11 mouse cellular contexts compared by ENCODE assay signal in genomic region chr11:113971609-113972516, GRCm38 (mm10).
DNase-seq lines count a peak whose midpoint lies in the region; ATAC-seq and TF ChIP-seq lines count a peak whose summit lies in the region.
"Had no signal": no experiment of that assay in that cellular context is flagged by ENCODE, and none has a peak within 500 bp of the region (broad histone marks: within the 10 kb centered on the region; RNA-seq: fewer than 3 reads in every experiment).

No protein-coding gene starts in this region.

- no peak overlapping the region for H3K4me2 ChIP-seq in forebrain, embryonic 11.5 days (ENCODE audit: low read depth, low read length, severe bottlenecking)
- H3K4me2 ChIP-seq in forebrain, embryonic 13.5 days: 0 out of 2 replicates have a peak overlapping the region, but pooled peaks have one; percentile 1
- H3K4me2 ChIP-seq in midbrain, embryonic 14.5 days (ENCODE audit: low read length): no peak overlapping the region
- H3K4me2 ChIP-seq: intestine, embryonic 15.5 days had no signal

- 84% methylated on average over 19 of the region's 19 CpGs for WGBS in forebrain, embryonic 11.5 days
- WGBS in forebrain, embryonic 10.5 days: 91% methylated on average over 19 of the region's 19 CpGs
- WGBS in forebrain, embryonic 13.5 days: 55% methylated on average over 19 of the region's 19 CpGs
- 79% methylated on average over 19 of the region's 19 CpGs for WGBS in midbrain, embryonic 14.5 days

- peak; percentile 61 for DNase-seq in forebrain, embryonic 11.5 days (ENCODE audit: low spot score)
- DNase-seq in forebrain, embryonic 10.5 days (ENCODE audit: extremely low spot score, low spot score): no peak
- peak; percentile 70 to 82 for DNase-seq in layer of hippocampus, adult 2 months (ENCODE audit: low spot score in 2 of 2)
- DNase-seq in midbrain, embryonic 14.5 days: peak; percentile 61
- no peak for DNase-seq in adipocyte (ENCODE audit: low spot score)
- DNase-seq in kidney, postnatal 36 days: no peak

- no peak overlapping the region for H3K4me3 ChIP-seq in forebrain, embryonic 11.5 days (ENCODE audit: low read depth, low read length)
- no peak overlapping the region for H3K4me3 ChIP-seq in forebrain, embryonic 10.5 days
- no peak overlapping the region for H3K4me3 ChIP-seq in forebrain, embryonic 13.5 days
- H3K4me3 ChIP-seq in layer of hippocampus, adult 2 months: peak overlapping the region; percentile 15; the same call in 1 of the 2 replicates
- H3K4me3 ChIP-seq in midbrain, embryonic 14.5 days (replicated peaks; ENCODE audit: low read depth, low read length): no peak overlapping the region
- H3K4me3 ChIP-seq: intestine, embryonic 15.5 days had no signal

- 0 out of 2 replicates have a peak, but pooled peaks have one; percentile 46 for ATAC-seq in forebrain, embryonic 11.5 days (replicated peaks; ENCODE audit: low FRiP score)
- ATAC-seq in forebrain, embryonic 13.5 days: peak; percentile 89
- ATAC-seq in midbrain, embryonic 14.5 days (ENCODE audit: low FRiP score, low TSS enrichment): 0 out of 2 replicates have a peak, but pooled peaks have one; percentile 13
- no peak for ATAC-seq in megakaryocyte, adult 5-6 weeks (ENCODE audit: poor library complexity, severe bottlenecking)
- ATAC-seq: Patski had no signal

- no peaks in the 10 kb centered on the region for H3K27me3 ChIP-seq in forebrain, embryonic 11.5 days (ENCODE audit: control insufficient read depth, insufficient read depth, low read length)
- H3K27me3 ChIP-seq in forebrain, embryonic 10.5 days (ENCODE audit: poor library complexity, severe bottlenecking): peaks cover 3% of the 10 kb centered on the region; the same call in 1 of the 2 replicates
- H3K27me3 ChIP-seq in forebrain, embryonic 13.5 days: peaks cover 4% of the 10 kb centered on the region
- no peaks in the 10 kb centered on the region for H3K27me3 ChIP-seq in midbrain, embryonic 14.5 days (ENCODE audit: control insufficient read depth, insufficient read depth, low read length)
- H3K27me3 ChIP-seq: intestine, embryonic 15.5 days; Patski had no signal

- H3K27ac ChIP-seq in forebrain, embryonic 11.5 days (ENCODE audit: low read depth, low read length): no peak overlapping the region
- H3K27ac ChIP-seq in forebrain, embryonic 10.5 days: no peak overlapping the region
- H3K27ac ChIP-seq in forebrain, embryonic 13.5 days: peak overlapping the region; percentile 68
- 0 out of 2 replicates have a peak overlapping the region, but pooled peaks have one; percentile 10 for H3K27ac ChIP-seq in layer of hippocampus, adult 2 months
- H3K27ac ChIP-seq in midbrain, embryonic 14.5 days (replicated peaks; ENCODE audit: low read depth, low read length): 0 out of 2 replicates have a peak overlapping the region, but pooled peaks have one; percentile 22
- H3K27ac ChIP-seq: intestine, embryonic 15.5 days; liver, embryonic 14.5 days had no signal

- H3K4me1 ChIP-seq in forebrain, embryonic 11.5 days (replicated peaks; ENCODE audit: control insufficient read depth, insufficient read depth, low read length): peaks cover 7% of the 10 kb centered on the region; the same call in 1 of the 2 replicates
- peaks cover 24% of the 10 kb centered on the region for H3K4me1 ChIP-seq in forebrain, embryonic 10.5 days
- H3K4me1 ChIP-seq in forebrain, embryonic 13.5 days: peaks cover 47% of the 10 kb centered on the region
- H3K4me1 ChIP-seq in midbrain, embryonic 14.5 days (ENCODE audit: control insufficient read depth, insufficient read depth, low read length): peaks cover 24% of the 10 kb centered on the region

- H3K9me3 ChIP-seq in forebrain, embryonic 11.5 days (ENCODE audit: control insufficient read depth, low read length): peaks cover 9% of the 10 kb centered on the region
- peaks cover 47% of the 10 kb centered on the region for H3K9me3 ChIP-seq in forebrain, embryonic 10.5 days
- peaks cover 19% of the 10 kb centered on the region for H3K9me3 ChIP-seq in forebrain, embryonic 13.5 days (replicated peaks)
- H3K9me3 ChIP-seq in midbrain, embryonic 14.5 days (ENCODE audit: control insufficient read depth, low read length): peaks cover 12% of the 10 kb centered on the region; the same call in 1 of the 2 replicates

- TF ChIP-seq CTCF in layer of hippocampus, adult 2 months (conservative IDR thresholded peaks at IDR 0.05): no peak

- H3K36me3 ChIP-seq in forebrain, embryonic 11.5 days (ENCODE audit: control insufficient read depth, insufficient read depth, low read length): no peaks in the 10 kb centered on the region
- no peaks in the 10 kb centered on the region for H3K36me3 ChIP-seq in forebrain, embryonic 10.5 days (replicated peaks)
- no peaks in the 10 kb centered on the region for H3K36me3 ChIP-seq in forebrain, embryonic 13.5 days (ENCODE audit: poor library complexity, severe bottlenecking)
- no peaks in the 10 kb centered on the region for H3K36me3 ChIP-seq in midbrain, embryonic 14.5 days (ENCODE audit: control insufficient read depth, insufficient read depth, low read length)
- H3K36me3 ChIP-seq: intestine, embryonic 15.5 days had no signal

- H3K9ac ChIP-seq in forebrain, embryonic 11.5 days (ENCODE audit: low read length): no peak overlapping the region
- H3K9ac ChIP-seq in forebrain, embryonic 13.5 days: no peak overlapping the region
- no peak overlapping the region for H3K9ac ChIP-seq in midbrain, embryonic 14.5 days (replicated peaks; ENCODE audit: low read length)
- H3K9ac ChIP-seq: intestine, embryonic 15.5 days; liver, embryonic 14.5 days had no signal

Comparison
In these comparisons a context has a peak if more than half of its experiments do, and no peak if none do; other contexts are left out.
1. DNase-seq: peak in forebrain, embryonic 11.5 days (single experiment), layer of hippocampus, adult 2 months (2 of 2) and midbrain, embryonic 14.5 days (single experiment); none in forebrain, embryonic 10.5 days (single experiment), adipocyte (single experiment) and kidney, postnatal 36 days (0 of 2).
2. H3K27ac ChIP-seq: peak in forebrain, embryonic 13.5 days (single experiment), layer of hippocampus, adult 2 months (single experiment) and midbrain, embryonic 14.5 days (single experiment); none in forebrain, embryonic 11.5 days (single experiment) and forebrain, embryonic 10.5 days (single experiment).